Mouse (Mus musculus): Measurements from ENCODE around the gene Fam81a. TPM values are rescaled to one million over a fixed set of nuclear protein-coding genes. Genes with fewer than 3 reads are reported as not detected.

The Fam81a gene
- polyA plus RNA-seq, 1 experiment from 2014 or later: 3.8 TPM

- H3K27ac ChIP-seq (replicated peaks): no peak overlapping the region
- no peaks in the 10 kb centered on the region for H3K9me3 ChIP-seq
- H3K4me1 ChIP-seq: peaks cover 21% of the 10 kb centered on the region
- ATAC-seq (ENCODE audit: low FRiP score, low read depth): peak; percentile 80
- peak overlapping the region; percentile 96 for H3K4me2 ChIP-seq (replicated peaks)
- WGBS: under 1% methylated on average over 83 of the region's 87 CpGs
- H3K4me3 ChIP-seq: peak overlapping the region; percentile 70
- peaks cover 48% of the 10 kb centered on the region for H3K27me3 ChIP-seq
- no peaks in the 10 kb centered on the region for H3K36me3 ChIP-seq
- peak overlapping the region; percentile 61 for H3K9ac ChIP-seq (replicated peaks)
Measured at GRCm38 (mm10) chr9:70140871-70141796, 1.2 kb downstream of the Fam81a start.

GRCm38 (mm10) chr9:70140340-70140739 lies 2.0 kb downstream of the Fam81a start:
- Histone ChIP-seq H3K9me3 (no peaks in the 10 kb centered on the region), H3K27ac (replicated peaks) (no peak overlapping the region), H3K4me3 (peak overlapping the region; percentile 70), H3K4me1 (peaks cover 21% of the 10 kb centered on the region), H3K36me3 (no peaks in the 10 kb centered on the region), H3K9ac (replicated peaks) (0 out of 2 replicates have a peak overlapping the region, but pooled peaks have one; percentile 61), H3K27me3 (peaks cover 48% of the 10 kb centered on the region), H3K4me2 (replicated peaks) (peak overlapping the region; percentile 96)
- ATAC-seq (ENCODE audit: low FRiP score, low read depth): no peak
- WGBS: 47% methylated on average over 4 of the region's 4 CpGs

- Histone ChIP-seq H3K27ac (replicated peaks) (no peak overlapping the region), H3K4me1 (peaks cover 21% of the 10 kb centered on the region), H3K9ac (replicated peaks) (no peak overlapping the region), H3K4me2 (replicated peaks) (no peak overlapping the region), H3K9me3 (no peaks in the 10 kb centered on the region), H3K4me3 (no peak overlapping the region), H3K27me3 (peaks cover 48% of the 10 kb centered on the region), H3K36me3 (no peaks in the 10 kb centered on the region)
- ATAC-seq (ENCODE audit: low FRiP score, low read depth): no peak
- 64% methylated on average over 7 of the region's 7 CpGs for WGBS
Measured at GRCm38 (mm10) chr9:70139331-70139885, 3.0 kb downstream of the Fam81a start.

- no peak overlapping the region for H3K4me3 ChIP-seq
- H3K27me3 ChIP-seq: peaks cover 47% of the 10 kb centered on the region
- H3K36me3 ChIP-seq: no peaks in the 10 kb centered on the region
- H3K4me1 ChIP-seq: peaks cover 21% of the 10 kb centered on the region
- no peak overlapping the region for H3K9ac ChIP-seq (replicated peaks)
- H3K27ac ChIP-seq (replicated peaks): no peak overlapping the region
- no peak overlapping the region for H3K4me2 ChIP-seq (replicated peaks)
- 31% methylated on average over 7 of the region's 7 CpGs for whole genome bisulfite sequencing
- H3K9me3 ChIP-seq: no peaks in the 10 kb centered on the region
- ATAC-seq (ENCODE audit: low FRiP score, low read depth): no peak
Measured at GRCm38 (mm10) chr9:70138511-70138910, 3.8 kb downstream of the Fam81a start.

GRCm38 (mm10) chr9:70137991-70138390 lies 4.4 kb downstream of the Fam81a start:
- 79% methylated on average over 5 of the region's 5 CpGs for WGBS

GRCm38 (mm10) chr9:70135186-70135585 lies 7.2 kb downstream of the Fam81a start:
- H3K9me3 ChIP-seq: no peaks in the 10 kb centered on the region
- H3K9ac ChIP-seq (replicated peaks): no peak overlapping the region
- no peaks in the 10 kb centered on the region for H3K36me3 ChIP-seq
- ATAC-seq (ENCODE audit: low FRiP score, low read depth): no peak
- peaks cover 14% of the 10 kb centered on the region for H3K27me3 ChIP-seq
- H3K4me2 ChIP-seq (replicated peaks): no peak overlapping the region
- no peak overlapping the region for H3K27ac ChIP-seq (replicated peaks)
- peaks cover 6% of the 10 kb centered on the region; the same call in 1 of the 2 replicates for H3K4me1 ChIP-seq
- H3K4me3 ChIP-seq: no peak overlapping the region
- WGBS: 77% methylated on average over 1 of the region's 1 CpGs

More at GRCm38 (mm10) chr9:70137991-70138390, 4.4 kb downstream of the Fam81a start:
- Histone ChIP-seq H3K36me3 (no peaks in the 10 kb centered on the region), H3K4me2 (replicated peaks) (no peak overlapping the region), H3K9ac (replicated peaks) (no peak overlapping the region), H3K9me3 (no peaks in the 10 kb centered on the region), H3K27me3 (peaks cover 42% of the 10 kb centered on the region), H3K4me1 (peaks cover 21% of the 10 kb centered on the region), H3K4me3 (no peak overlapping the region), H3K27ac (replicated peaks) (no peak overlapping the region)
- ATAC-seq (ENCODE audit: low FRiP score, low read depth): no peak

- ATAC-seq (ENCODE audit: low FRiP score, low read depth): no peak
- peaks cover 6% of the 10 kb centered on the region; the same call in 1 of the 2 replicates for H3K4me1 ChIP-seq
- no peak overlapping the region for H3K4me3 ChIP-seq
- no peak overlapping the region for H3K9ac ChIP-seq (replicated peaks)
- no peaks in the 10 kb centered on the region for H3K36me3 ChIP-seq
- WGBS: 66% methylated on average over 5 of the region's 5 CpGs
- peaks cover 10% of the 10 kb centered on the region; the same call in 1 of the 2 replicates for H3K27me3 ChIP-seq
- no peak overlapping the region for H3K4me2 ChIP-seq (replicated peaks)
- no peak overlapping the region for H3K27ac ChIP-seq (replicated peaks)
- no peaks in the 10 kb centered on the region for H3K9me3 ChIP-seq
Measured at GRCm38 (mm10) chr9:70134716-70135115, 7.6 kb downstream of the Fam81a start.

- Histone ChIP-seq H3K4me1 (peaks cover 6% of the 10 kb centered on the region; the same call in 1 of the 2 replicates), H3K27ac (replicated peaks) (no peak overlapping the region), H3K4me3 (no peak overlapping the region), H3K4me2 (replicated peaks) (no peak overlapping the region), H3K9ac (replicated peaks) (no peak overlapping the region), H3K9me3 (no peaks in the 10 kb centered on the region), H3K27me3 (peaks cover 5% of the 10 kb centered on the region; the same call in 1 of the 2 replicates), H3K36me3 (no peaks in the 10 kb centered on the region)
- 91% methylated on average over 9 of the region's 9 CpGs for WGBS
- no peak for ATAC-seq (ENCODE audit: low FRiP score, low read depth)
Measured at GRCm38 (mm10) chr9:70134215-70134614, 8.1 kb downstream of the Fam81a start.

GRCm38 (mm10) chr9:70130786-70131185 lies 11.6 kb downstream of the Fam81a start:
- H3K27me3 ChIP-seq: no peaks in the 10 kb centered on the region; the same call in 1 of the 2 replicates
- no peak overlapping the region for H3K4me3 ChIP-seq
- no peaks in the 10 kb centered on the region for H3K36me3 ChIP-seq
- no peaks in the 10 kb centered on the region for H3K9me3 ChIP-seq
- H3K4me2 ChIP-seq (replicated peaks): no peak overlapping the region
- no peak overlapping the region for H3K27ac ChIP-seq (replicated peaks)
- H3K9ac ChIP-seq (replicated peaks): no peak overlapping the region
- WGBS: 95% methylated on average over 5 of the region's 5 CpGs
- ATAC-seq (ENCODE audit: low FRiP score, low read depth): no peak
- H3K4me1 ChIP-seq: no peaks in the 10 kb centered on the region

- H3K4me1 ChIP-seq: peaks cover 11% of the 10 kb centered on the region
- 5% methylated on average over 10 of the region's 10 CpGs for WGBS
- H3K4me3 ChIP-seq: peak overlapping the region; percentile 29
- peak overlapping the region; percentile 61 for H3K4me2 ChIP-seq (replicated peaks)
- peak; percentile 75 for ATAC-seq (ENCODE audit: low FRiP score, low read depth)
- H3K27me3 ChIP-seq: peaks cover 6% of the 10 kb centered on the region; the same call in 1 of the 2 replicates
- no peak overlapping the region for H3K27ac ChIP-seq (replicated peaks)
- peak overlapping the region; percentile 39; the same call in 1 of the 2 replicates for H3K9ac ChIP-seq (replicated peaks)
- H3K9me3 ChIP-seq: no peaks in the 10 kb centered on the region
- H3K36me3 ChIP-seq: no peaks in the 10 kb centered on the region
Measured at GRCm38 (mm10) chr9:70111869-70112286, 30.5 kb downstream of the Fam81a start.

GRCm38 (mm10) chr9:70110871-70111270 lies 31.5 kb downstream of the Fam81a start:
- no peaks in the 10 kb centered on the region for H3K36me3 ChIP-seq
- H3K27me3 ChIP-seq: peaks cover 6% of the 10 kb centered on the region; the same call in 1 of the 2 replicates
- no peak overlapping the region for H3K9ac ChIP-seq (replicated peaks)
- peaks cover 11% of the 10 kb centered on the region for H3K4me1 ChIP-seq
- ATAC-seq (ENCODE audit: low FRiP score, low read depth): no peak
- no peak overlapping the region for H3K4me2 ChIP-seq (replicated peaks)
- H3K9me3 ChIP-seq: no peaks in the 10 kb centered on the region
- H3K27ac ChIP-seq (replicated peaks): no peak overlapping the region
- no peak overlapping the region for H3K4me3 ChIP-seq
- WGBS: 59% methylated on average over 7 of the region's 7 CpGs

- Histone ChIP-seq H3K9me3 (no peaks in the 10 kb centered on the region), H3K4me1 (peaks cover 11% of the 10 kb centered on the region), H3K4me2 (replicated peaks) (no peak overlapping the region), H3K36me3 (no peaks in the 10 kb centered on the region), H3K27me3 (peaks cover 6% of the 10 kb centered on the region; the same call in 1 of the 2 replicates), H3K4me3 (no peak overlapping the region), H3K27ac (replicated peaks) (no peak overlapping the region), H3K9ac (replicated peaks) (no peak overlapping the region)
- no peak for ATAC-seq (ENCODE audit: low FRiP score, low read depth)
- WGBS: 6% methylated on average over 3 of the region's 3 CpGs
Measured at GRCm38 (mm10) chr9:70109279-70109678, 33.1 kb downstream of the Fam81a start.

Measured in midbrain, embryonic 12.5 days (tissue).